Mouse (Mus musculus): Measurements from ENCODE around the gene Gls2.
"Not testable (repeated sequence)": the region's sequence is repeated elsewhere in the genome, so short reads cannot be mapped to it uniquely, and the experiment has no call there.

The Gls2 gene

DNA sequence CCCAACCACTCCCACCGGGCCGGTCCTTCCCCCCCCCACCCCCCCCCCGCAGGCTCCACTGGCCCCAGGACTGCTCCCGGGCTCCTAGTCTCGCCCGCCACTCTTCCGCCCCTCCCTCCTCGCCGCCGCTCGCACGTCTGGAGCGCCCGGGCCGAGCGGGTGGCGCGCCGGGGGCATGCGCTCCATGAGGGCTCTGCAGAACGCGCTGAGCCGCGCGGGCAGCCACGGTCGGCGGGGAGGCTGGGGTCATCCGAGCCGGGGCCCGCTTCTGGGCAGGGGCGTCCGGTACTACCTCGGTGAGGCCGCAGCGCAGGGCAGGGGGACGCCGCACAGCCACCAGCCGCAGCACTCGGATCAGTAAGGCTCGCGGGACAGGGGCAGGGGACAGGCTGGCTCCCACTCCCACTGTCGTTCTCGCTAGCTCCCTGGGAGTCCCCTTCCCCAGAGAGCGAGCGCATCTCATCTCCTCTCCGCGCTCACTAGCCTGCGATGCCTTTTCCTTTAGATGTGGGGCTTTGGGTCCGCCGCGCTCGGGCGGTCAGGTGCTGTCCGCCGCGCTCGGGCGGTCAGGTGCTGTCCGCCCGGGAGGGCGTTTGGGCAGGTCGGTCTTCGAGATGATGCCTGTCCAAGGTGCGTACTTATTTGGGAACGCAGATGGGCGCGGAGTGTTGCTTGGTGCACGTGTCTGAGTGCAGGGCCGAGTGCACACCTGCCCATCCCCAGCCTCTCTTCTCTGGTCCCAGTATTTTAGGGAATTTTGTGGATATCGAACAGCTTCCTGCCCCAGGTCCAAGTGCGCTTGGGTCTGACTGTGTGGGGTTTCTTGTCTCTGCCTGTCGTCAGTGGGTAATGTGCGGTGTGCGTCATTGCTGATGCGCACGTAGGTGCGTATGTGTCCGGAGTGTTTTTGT, 549 bp downstream of the Gls2 start:
- no peak for DNase-seq (ENCODE audit: low spot score in 2 of 2)

DNA sequence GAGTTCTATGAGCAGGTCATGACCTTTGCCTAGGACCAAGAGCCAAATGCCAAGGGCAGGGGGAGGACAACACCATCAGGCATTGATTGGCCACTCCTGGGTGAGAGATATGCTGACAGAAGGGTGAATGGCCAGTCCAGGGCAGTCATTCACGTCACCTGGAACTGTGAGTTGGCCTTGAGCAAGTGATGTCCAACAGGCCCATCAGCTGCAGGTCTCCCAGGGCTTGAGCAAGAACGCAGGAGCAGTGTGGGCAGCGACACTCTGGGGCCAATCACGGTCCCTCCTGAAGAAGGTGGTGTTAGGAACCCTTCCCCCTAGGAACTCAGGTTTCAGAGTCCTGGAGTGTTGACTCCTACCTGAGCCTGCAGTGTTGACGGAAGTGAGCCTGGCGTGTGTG, 7.6 kb downstream of the Gls2 start:
- no peak for DNase-seq (ENCODE audit: low spot score in 2 of 2)

DNA sequence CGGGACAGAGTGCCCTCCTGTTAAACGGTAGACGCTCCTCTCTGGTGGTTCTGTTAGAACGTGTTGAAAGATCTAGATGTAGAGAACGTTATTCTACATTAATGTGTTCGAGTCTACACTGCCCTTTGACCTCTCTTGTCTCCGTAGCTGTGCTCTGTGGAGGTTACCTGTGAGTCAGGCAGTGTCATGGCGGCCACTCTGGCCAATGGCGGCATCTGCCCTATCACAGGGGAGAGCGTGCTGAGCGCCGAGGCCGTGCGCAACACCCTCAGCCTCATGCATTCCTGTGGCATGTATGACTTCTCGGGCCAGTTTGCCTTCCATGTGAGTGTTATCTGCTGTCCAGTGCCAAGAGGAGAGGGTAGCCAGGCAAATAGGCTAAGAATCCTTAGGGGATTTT, 10.7 kb downstream of the Gls2 start:
- no peak for DNase-seq (ENCODE audit: low spot score in 2 of 2)

DNA sequence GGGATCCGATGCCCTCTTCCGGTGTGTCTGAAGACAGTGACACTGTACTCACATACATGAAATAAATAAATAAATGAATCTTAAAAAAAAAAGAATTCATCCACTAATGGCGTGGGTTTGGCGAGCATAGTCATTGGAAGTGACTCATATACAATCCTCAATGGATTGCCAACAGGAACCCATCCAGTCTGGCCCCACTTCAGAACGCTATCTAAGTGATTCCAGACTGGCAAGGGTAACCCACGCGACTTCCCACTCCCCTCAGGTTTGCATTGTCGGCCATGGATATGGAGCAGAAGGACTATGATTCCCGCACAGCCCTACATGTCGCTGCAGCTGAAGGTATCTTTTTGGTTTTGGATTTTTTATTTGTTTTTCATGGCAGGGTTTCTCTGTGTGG, 14.1 kb downstream of the Gls2 start:
- no peak for DNase-seq (ENCODE audit: low spot score in 2 of 2)

DNA sequence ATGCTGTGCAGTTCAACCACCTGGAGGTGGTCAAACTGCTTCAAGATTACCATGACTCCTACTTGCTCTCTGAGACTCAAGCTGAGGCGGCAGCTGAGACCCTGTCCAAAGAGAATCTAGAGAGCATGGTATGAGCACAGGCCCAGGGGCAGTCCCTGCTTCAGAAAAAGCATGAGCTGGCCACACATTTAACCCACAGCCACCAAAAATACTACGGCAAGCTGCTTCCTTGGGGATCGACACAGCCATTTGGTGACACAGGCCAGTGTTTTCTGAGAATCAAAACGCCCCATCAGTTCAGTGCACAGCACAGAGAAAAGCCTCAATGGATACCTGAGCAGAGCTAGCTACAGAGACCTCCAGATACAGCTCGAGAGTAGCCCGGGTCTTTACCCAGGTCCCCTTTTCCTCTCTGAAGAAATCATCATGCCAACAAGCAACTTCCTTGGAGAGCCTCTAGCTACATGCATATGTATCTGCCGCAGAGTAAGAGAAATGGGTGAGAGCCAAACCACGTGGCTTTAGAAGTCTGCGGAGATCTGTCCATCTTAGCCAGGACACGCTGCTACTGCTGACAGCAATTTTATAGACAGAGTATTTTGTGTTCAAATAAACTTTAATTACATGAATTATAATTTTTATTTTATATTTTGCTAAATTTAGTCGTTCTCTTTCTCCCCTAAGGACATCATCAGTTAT, 15.2 kb downstream of the Gls2 start:
- DNase-seq (ENCODE audit: low spot score in 2 of 2) = no peak

DNA sequence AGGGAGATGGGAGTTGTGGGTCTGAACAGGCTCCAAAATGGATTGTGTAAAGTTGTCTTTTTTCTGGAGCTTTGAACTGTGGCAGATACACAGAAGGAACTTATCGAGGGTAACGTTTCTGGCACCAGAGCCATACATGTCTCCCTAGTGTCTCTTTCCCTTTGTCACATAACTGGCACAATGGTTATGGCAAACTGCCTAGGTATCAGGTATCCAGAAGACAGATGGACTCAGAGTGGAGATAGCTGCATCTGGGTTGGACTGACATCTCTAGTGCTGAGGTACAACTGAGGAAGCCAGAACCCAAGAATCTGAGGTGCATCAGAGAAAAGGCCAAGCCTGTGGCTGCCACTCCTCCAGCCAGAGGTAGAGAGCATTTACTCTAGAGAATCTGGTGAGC, 15.9 kb downstream of the Gls2 start:
- DNase-seq (ENCODE audit: low spot score in 2 of 2) = no peak

DNA sequence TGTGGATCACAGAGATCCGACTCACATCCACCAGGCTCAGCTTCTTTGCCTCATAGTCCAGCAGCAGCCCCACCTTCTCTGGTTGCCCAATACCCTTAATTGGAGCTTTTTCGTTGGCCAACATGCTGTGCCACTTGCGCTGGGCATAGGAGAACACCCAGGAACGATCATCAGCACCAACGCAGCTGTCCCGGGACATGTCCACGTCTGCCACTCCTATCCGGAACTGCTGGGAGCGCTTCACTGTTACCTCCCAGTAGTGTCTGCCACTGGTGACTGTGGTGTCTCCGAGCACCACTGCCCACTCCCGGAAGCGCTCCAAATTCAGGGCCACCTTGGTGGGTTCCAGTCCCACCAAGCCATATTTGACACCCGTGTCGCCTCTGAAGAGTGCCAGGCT, 16.7 kb downstream of the Gls2 start:
- DNase-seq (ENCODE audit: low spot score in 2 of 2) = peak in 1 of 2 experiments; percentile 2

DNA sequence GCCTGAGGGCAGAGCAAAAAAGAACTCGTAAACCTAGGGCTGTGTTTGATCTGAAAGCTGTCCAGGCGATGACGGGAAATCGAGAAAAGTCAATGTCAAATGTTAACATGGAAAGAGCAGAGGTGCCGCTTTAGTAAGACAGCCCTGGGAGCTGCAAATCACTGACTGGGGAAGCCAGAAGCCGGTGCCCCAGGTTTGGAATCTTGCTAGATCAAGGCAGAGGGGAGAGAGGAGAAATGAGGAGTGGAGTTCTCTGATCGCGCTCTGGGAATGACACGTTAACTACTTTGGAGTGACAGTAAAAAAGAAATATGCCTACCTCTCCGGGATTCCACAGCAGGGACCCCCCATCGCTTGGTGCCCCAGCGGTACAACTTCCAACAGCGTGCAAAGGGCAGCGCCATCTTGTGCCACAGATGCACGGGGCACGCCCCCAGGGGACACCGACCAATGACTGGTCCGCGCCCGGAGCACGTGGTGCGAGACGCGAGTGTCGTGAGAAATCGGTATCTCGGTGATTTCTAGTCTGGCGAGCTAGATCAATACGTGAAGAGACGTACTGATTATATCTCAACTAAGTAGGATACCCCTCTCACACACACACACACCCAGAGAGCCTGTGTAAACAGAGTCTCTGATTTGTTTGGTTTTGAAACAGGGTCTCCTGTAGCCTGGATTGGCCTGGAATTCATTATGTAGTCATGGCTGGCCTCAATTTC, 17.3 kb downstream of the Gls2 start, which contains the start of gene Spryd4:
TSS of gene Spryd4 (minus strand) at position 418 of the 719 bp plus-strand sequence.
- peak; percentile 84 to 92 for DNase-seq (ENCODE audit: low spot score in 2 of 2)

DNA sequence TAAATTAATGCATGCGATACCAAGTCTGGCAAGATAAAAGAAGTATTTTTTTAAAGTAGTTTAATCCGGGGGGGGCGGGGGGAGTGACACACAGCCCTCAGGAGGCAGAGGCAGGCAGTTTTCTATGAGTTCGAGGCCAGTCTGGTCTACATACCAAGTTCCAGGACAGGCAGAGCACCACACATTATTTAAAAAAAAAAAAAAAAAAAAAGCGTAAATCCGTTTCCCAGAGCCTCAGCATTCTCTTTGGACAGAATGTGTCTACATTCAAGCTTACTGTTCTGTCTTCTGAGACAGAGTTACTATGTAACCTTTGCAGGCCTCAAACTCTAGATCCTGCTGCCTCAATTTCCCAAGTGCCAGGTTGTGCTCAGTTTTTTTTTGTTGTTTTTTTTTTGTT, 17.9 kb downstream of the Gls2 start:
- no peak for DNase-seq (ENCODE audit: low spot score in 2 of 2)

DNA sequence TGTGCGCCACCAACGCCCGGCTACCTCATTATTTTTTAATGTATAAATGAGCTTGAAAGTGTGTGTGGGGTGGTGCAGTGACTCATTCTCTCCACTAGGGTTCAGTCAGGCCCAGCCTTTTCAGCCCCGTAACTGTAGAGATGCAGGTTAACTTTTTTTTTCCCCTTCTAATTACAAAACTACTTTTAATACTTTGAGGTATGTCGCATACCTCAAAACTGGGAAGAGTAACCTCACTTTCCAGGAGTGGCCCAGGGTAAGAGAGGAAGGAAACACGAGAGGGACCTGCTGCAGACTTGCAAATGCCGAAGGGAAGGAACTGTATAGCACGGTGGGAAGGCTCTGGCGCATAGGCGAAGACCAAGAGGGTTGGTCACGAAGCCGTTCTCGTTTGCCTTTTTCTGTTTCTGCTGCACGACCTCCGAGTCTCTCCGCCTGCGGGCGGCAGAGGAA, 18.6 kb downstream of the Gls2 start:
- peak; percentile 56 to 58 for DNase-seq (ENCODE audit: low spot score in 2 of 2)

DNA sequence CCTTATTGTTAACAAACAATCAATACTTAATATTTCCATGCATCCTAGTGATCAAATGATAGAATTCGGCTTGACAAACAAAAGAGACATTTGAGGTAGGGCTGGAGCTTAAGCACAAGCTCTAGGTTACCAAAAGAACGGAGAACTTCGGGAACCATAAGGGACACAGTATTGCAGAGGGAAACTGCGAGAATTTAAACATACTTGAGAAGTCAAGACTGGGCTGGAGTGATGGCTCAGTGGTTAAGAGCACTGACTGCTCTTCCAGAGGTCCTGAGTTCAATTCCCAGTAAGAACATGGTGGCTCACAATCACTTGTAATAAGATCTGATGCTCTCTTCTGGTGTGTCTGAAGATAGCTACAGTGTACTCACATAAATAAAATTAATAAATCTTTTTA, 19.9 kb downstream of the Gls2 start:
- not testable (repeated sequence) for DNase-seq (ENCODE audit: low spot score in 2 of 2)

DNA sequence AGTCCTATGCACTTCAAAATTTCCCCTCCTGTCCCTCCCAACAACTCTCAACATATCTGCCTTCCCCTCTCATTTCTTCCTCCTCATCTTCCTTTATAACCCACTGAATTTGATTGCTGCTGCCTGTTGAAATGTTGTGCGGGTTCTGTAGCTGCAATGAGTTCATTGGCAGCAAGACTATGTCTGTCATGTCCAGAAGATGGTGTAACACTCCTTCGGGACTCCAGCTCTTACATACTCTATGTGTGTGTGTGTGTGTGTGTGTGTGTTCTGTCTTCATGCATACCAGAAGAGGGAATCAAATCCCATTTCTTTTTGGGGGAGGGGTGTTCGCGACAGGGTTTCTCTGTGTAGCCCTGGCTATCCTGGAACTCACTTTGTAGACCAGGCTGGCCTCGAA, 20.7 kb downstream of the Gls2 start:
- DNase-seq (ENCODE audit: low spot score in 2 of 2) = no peak

DNA sequence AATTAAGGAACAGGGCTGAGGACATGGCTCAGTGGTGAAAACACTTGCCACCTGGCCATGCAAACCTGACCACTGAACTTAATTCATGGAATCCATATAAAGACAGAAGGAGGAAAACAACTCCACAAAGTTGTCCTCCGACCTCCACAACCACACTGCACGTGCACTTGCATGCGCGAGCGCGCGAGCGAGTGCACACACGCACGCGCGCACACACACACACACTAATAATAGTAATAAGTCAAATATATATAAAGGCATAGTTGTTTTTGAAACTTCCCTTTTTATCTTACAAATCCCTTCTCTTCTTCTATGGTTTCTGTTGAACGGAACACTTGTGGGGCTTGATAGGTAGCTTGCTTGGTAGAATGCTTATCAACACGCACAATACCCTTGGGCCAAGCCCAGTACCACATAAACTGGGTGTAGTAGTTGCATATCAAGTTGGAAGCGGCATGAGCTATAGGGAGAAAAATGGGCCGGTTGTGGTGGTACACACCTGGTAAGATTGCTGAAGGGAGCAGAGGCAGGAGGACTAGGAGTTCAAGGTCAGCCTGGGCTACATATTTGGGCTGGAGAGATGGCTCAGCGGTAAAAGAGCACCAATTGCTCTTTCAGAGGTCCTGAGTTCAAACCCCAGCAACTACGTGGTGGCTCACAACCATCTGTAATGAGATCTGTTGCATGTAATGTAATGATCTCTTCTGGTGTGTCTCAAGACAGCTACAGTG, 24.3 kb downstream of the Gls2 start:
- DNase-seq (ENCODE audit: low spot score in 2 of 2) = no peak

DNA sequence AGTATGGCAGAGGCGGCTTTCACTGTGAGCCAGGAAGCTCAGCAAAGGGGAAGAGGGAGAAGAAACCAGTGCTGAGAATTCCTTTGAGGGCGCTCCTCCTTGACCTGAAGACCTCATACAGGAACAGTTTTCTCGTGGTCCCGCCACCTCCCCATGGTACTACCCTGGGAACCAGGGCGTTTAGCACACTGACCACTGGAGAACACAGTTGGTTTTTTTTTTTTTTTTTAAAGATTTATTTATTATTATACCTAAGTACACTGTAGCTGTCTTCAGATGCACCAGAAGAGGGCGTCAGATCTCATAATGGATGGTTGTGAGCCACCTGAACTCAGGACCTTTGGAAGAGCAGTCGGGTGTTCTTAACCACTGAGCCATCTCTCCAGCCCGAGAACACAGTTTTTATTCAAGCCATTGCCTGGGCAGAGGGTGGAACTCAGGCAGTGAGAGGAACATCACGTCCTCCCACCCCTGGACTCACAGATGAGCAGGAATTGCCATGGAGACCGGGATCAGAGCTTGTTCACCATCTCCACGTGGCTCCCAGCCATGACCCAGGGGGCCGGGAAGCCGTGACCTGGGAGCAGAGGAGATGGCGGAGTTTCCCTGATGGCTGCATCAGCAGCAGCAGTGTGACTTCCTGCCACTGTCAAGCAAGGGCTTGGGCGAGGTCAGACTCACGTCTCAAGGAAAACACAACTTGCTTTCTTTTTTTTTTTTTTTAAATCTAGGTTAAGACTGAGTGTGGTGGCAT, 27.5 kb downstream of the Gls2 start:
- no peak for DNase-seq (ENCODE audit: low spot score in 2 of 2)

DNA sequence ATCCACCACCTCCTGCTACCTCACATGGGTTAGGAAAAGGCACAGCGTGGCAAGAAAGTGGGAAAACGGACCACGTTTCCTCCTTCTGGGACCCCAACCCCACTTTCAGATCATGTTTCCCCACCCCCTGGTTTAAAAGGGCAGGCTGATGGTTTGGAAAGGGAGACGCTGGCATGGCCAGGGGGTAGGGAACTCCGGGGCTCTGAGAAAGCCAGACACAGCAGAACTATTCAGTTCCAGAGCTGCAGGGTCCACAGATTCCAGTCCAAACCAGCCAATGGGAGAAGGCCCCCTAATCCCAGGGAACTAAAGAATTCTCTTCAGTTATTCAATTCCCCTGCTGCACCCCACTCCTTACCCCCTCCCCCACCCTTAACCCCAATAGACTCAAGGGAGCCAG, 30.8 kb downstream of the Gls2 start:
- no peak for DNase-seq (ENCODE audit: low spot score in 2 of 2)

DNA sequence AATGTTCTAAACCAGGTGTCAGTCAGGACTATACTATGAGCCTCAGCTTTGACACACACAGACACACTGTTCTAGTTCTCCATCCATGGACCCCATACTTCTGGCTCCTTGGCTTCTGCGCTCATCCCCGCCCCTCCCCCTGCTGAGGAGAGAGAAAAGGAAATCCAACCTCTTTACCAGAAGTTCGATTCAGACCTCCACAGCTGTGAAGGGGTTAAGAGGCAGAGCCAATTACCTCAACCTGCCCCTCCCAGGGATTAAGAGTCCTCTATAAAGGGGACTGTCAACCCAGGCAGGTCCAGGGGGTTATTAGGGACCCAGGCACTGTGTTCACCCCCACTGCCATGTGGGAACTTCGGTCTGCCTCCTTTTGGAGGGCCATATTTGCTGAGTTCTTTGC, 31.3 kb downstream of the Gls2 start, which contains the start of gene Mip:
TSS of gene Mip (plus strand) at position 301 of the 400 bp plus-strand sequence.
- DNase-seq (ENCODE audit: low spot score in 2 of 2) = no peak

DNA sequence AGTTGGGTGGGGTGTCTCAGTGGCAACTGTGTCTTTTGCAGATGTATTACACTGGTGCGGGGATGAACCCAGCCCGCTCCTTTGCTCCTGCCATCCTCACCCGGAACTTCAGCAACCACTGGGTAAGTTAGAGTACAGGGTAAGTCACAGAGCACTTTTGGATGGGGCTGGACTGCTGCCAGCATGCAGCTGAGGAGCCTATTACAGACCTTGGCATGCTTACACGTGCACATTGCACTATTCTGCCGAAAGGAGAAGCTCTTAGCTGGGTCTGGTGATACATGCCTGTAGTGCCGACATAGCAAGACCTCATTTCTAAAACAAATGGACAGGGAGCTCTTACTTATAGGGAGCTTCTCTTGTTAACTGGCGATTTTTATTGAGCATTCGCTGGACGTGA, 33.3 kb downstream of the Gls2 start:
- DNase-seq (ENCODE audit: low spot score in 2 of 2) = no peak

DNA sequence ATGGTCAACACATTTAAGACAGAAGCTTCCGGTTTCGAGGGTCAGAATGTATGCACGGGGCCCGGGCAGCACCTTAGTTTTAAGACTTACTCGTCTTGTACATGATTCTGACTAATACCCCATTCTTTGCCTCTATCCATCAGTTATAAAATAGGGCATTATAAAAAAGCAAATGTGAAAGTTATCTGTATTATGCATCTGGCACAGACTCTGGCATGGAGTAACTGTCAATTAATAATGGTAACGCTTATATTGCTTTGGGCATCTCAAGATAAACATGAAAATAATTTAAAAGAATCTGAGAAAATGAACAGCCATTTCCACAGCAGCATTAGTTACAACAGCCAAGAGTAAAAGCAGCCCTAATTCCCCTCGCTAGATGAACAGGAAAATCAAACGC, 33.8 kb downstream of the Gls2 start:
- DNase-seq (ENCODE audit: low spot score in 2 of 2) = no peak

DNA sequence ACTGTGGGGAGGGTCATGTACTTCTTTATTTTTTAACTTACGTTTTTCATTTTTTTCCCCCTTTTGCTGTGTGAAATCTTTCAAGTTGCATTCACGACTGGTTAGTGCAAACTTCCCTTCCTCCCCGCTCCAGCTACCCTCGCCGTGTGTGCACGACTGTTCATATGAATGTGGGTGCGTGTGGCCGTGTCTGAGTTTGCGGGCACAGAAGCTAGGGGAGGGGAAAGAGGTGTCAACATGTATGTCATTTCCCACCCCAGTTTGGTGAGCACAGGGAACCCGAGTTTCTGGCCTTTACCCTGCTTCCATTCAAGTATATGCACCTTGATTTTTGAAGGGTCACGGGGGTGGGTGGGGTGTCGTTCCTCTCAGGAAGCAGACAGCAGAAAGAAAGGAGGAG, 36.3 kb downstream of the Gls2 start:
- DNase-seq (ENCODE audit: low spot score in 2 of 2) = no peak

DNA sequence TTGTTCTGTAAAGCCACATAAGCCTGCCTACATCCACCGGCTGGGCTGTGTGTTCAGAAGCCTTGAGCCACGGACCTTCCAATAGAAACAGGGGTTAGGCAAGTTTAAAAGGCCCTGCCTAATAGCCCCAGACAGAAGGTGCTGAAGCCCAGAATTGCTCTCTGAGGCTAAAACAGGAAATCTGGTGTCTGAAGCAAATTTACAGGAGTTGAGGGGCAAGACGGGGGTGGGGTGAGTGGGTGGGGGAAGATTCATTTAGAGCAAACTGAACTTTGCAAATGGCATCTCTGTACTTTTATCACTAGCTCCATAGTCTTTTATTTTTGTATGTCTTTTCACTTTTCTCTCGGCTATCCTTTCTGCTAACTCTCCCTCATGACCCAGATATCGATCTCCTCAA, 36.9 kb downstream of the Gls2 start:
- no peak for DNase-seq (ENCODE audit: low spot score in 2 of 2)
